Mouse (Mus musculus) ZHBTc4 (cell line): ENCODE measurements at regions not wholly inside any gene's neighbourhood (a gene's known extent, or its start where the extent isn't known, plus 50 kb on each side); places are given as distances from the start of the nearest gene placed in this dataset.

ENCODE experiments used
- DNase-seq: peaks from one replicate; pipeline ENCODE4 v3.0.0-alpha.2; 2011; ENCODE audit warnings: low read depth, low spot score

- DNase-seq = no peak
Measured at GRCm38 (mm10) chr12:61146695-61147094, 376.3 kb upstream of the Lrfn5 start.

DNA sequence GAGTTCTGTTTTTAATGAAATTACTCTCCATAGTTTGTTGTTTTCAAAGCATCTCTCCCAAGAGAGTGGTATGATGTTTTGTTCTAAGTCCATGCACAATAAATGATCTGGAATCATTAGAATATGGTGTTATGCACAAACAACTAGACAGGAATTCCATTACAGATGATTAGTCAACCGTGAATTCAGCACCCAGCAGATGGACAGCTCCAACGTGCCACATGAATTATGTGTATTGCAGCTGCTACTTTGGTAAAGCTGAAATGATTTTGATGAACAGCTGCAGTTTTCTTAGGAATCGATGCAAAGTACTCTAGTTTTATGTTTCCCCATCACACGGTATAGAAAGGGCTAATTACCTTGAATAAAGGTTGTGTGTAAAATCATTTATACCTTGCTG, 347.6 kb upstream of the Lrfn5 start:
- DNase-seq = peak; percentile 19
